Mouse (Mus musculus): ENCODE data around the gene Ak2. TPM values are rescaled to one million over a fixed set of nuclear protein-coding genes. Genes with fewer than 3 reads are reported as not detected.

The Ak2 gene
- total and polyA plus RNA-seq, 3 experiments, result 330 to 366 TPM; not detected in 1

DNA sequence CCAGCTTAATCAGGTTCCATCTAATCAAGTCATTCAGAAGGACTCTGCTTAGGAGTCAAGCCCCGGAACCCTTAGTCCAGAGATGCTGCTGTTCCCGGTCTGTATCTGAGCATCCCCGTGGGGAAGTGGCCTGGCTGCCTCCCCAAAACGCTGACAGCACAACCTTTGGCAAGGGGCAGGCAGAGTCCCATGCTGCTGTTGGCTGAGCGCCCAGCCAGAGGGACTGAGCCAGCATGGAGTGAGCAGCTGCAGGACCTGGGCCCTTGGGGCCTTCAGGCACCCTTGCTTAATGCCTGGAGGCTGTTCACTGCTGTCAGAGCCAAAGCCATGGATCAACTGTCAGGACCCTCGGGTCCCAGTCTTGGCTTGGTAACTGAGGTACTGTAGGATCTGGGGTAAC lies 28.7 kb downstream of the Ak2 start:
- Histone ChIP-seq H3K36me3 (ENCODE audit: control insufficient read depth in 1 of 2, insufficient read depth in 2 of 2, low read length in 2 of 2) (peaks cover 0 to 8% of the 10 kb centered on the region in 2 experiments; a peak in 2 of 4 replicates), H3K27ac (ENCODE audit: control insufficient read depth, low read depth, low read length) (no peak overlapping the region), H3K27me3 (ENCODE audit: control insufficient read depth in 1 of 2, insufficient read depth in 2 of 2, low read length in 2 of 2) (no peaks in the 10 kb centered on the region), H3K9ac (ENCODE audit: control insufficient read depth, low read depth, low read length, poor library complexity, severe bottlenecking) (no peak overlapping the region), H3K79me2 (ENCODE audit: control insufficient read depth, insufficient read depth, low read length, poor library complexity) (no peaks in the 10 kb centered on the region), H3K9me3 (replicated peaks; ENCODE audit: insufficient read depth, low read length) (no peaks in the 10 kb centered on the region), H3K4me1 (ENCODE audit: control insufficient read depth in 1 of 2, insufficient read depth in 2 of 2, low read length in 2 of 2) (peaks cover 4 to 13% of the 10 kb centered on the region in 2 experiments; a peak in 3 of 4 replicates), H3K4me3 (ENCODE audit: control insufficient read depth in 1 of 2, insufficient read depth in 1 of 2, low read depth in 2 of 2, low read length in 2 of 2) (no peak overlapping the region)
- TF ChIP-seq ZKSCAN1 (IDR thresholded peaks at IDR 0.05; ENCODE audit: low read depth, low read length) (no peak), SIN3A (IDR thresholded peaks at IDR 0.05; ENCODE audit: low read length) (no peak), ZNF384 (IDR thresholded peaks at IDR 0.05; ENCODE audit: low read depth, low read length) (no peak), USF1 (IDR thresholded peaks at IDR 0.05; ENCODE audit: low read depth, low read length) (no peak), POLR2AphosphoS5 (IDR thresholded peaks at IDR 0.05; ENCODE audit: borderline replicate concordance, low read depth, low read length) (no peak), GABPA (IDR thresholded peaks at IDR 0.05; ENCODE audit: low read depth, low read length) (no peak), ZMIZ1 (IDR thresholded peaks at IDR 0.05; ENCODE audit: low read depth, low read length) (no peak), NELFE (IDR thresholded peaks at IDR 0.05; ENCODE audit: low read depth, low read length) (no peak), BHLHE40 (IDR thresholded peaks at IDR 0.05; ENCODE audit: borderline replicate concordance, low read depth, low read length) (no peak), POLR2AphosphoS2 (IDR thresholded peaks at IDR 0.05; ENCODE audit: low read length) (no peak), RAD21 (IDR thresholded peaks at IDR 0.05; ENCODE audit: low read depth, low read length) (no peak), CHD1 (IDR thresholded peaks at IDR 0.05; ENCODE audit: low read depth, low read length) (no peak), MAFK (IDR thresholded peaks at IDR 0.05; ENCODE audit: borderline replicate concordance, low read depth, low read length) (no peak), RCOR1 (IDR thresholded peaks at IDR 0.05; ENCODE audit: low read depth, low read length) (no peak), MAX (IDR thresholded peaks at IDR 0.05; ENCODE audit: low read length) (no peak), KAT2A (conservative IDR thresholded peaks at IDR 0.05; ENCODE audit: low read depth, low read length) (no peak), ZC3H11A (IDR thresholded peaks at IDR 0.05; ENCODE audit: low read depth, low read length) (no peak)
- peak; percentile 35 for DNase-seq (ENCODE audit: low read depth, low spot score)

DNA sequence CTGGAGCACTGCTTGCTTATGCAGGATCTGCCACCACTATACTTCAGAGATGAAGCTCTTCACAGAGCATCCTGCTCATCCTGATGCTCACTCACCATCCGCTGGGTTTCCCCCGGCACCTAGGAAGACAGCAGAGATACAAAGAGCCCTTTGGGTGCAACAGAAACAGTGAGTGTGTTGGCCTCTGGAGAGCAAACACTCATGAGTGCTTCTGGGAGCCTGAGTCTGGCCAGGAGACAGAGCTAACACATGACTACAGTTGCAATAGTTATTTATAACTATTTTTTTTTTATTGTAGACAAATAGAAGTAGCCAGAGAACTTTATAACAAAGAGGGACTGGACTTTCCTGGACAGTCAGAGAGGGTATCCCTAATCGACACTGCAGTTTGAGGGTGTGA lies 29.7 kb downstream of the Ak2 start:
- H3K9ac ChIP-seq (ENCODE audit: control insufficient read depth, low read depth, low read length, poor library complexity, severe bottlenecking), result no peak overlapping the region
- no peaks in the 10 kb centered on the region for H3K9me3 ChIP-seq (replicated peaks; ENCODE audit: insufficient read depth, low read length)
- H3K27me3 ChIP-seq (ENCODE audit: control insufficient read depth in 1 of 2, insufficient read depth in 2 of 2, low read length in 2 of 2), result no peaks in the 10 kb centered on the region
- no peak overlapping the region for H3K27ac ChIP-seq (ENCODE audit: control insufficient read depth, low read depth, low read length)
- no peak for TF ChIP-seq MYB (IDR thresholded peaks at IDR 0.05; ENCODE audit: low read depth, low read length)
- no peak for TF ChIP-seq ELF1 (IDR thresholded peaks at IDR 0.05; ENCODE audit: low read depth, low read length)
- TF ChIP-seq ZMIZ1 (IDR thresholded peaks at IDR 0.05; ENCODE audit: low read depth, low read length), result no peak
- TF ChIP-seq KAT2A (conservative IDR thresholded peaks at IDR 0.05; ENCODE audit: low read depth, low read length), result no peak
- no peak for TF ChIP-seq USF1 (IDR thresholded peaks at IDR 0.05; ENCODE audit: low read depth, low read length)
- no peak for TF ChIP-seq NRF1 (IDR thresholded peaks at IDR 0.05; ENCODE audit: insufficient read depth, low read depth, low read length, poor library complexity, severe bottlenecking)
- TF ChIP-seq MAX (IDR thresholded peaks at IDR 0.05; ENCODE audit: low read length), result no peak
- no peak for TF ChIP-seq BHLHE40 (IDR thresholded peaks at IDR 0.05; ENCODE audit: borderline replicate concordance, low read depth, low read length)
- no peak for TF ChIP-seq HCFC1 (IDR thresholded peaks at IDR 0.05; ENCODE audit: low read depth, low read length)
- no peak for TF ChIP-seq TBP (IDR thresholded peaks at IDR 0.05; ENCODE audit: low read depth, low read length)
- TF ChIP-seq SMC3 (IDR thresholded peaks at IDR 0.05; ENCODE audit: low read depth, low read length), result no peak
- no peak for TF ChIP-seq EP300 (IDR thresholded peaks at IDR 0.05; ENCODE audit: low read depth in 1 of 2, low read length in 2 of 2)
- no peak for TF ChIP-seq ZKSCAN1 (IDR thresholded peaks at IDR 0.05; ENCODE audit: low read depth, low read length)
- H3K4me3 ChIP-seq (ENCODE audit: control insufficient read depth in 1 of 2, insufficient read depth in 1 of 2, low read depth in 2 of 2, low read length in 2 of 2), result no peak overlapping the region
- DNase-seq (ENCODE audit: low read depth, low spot score), result no peak
- no peaks in the 10 kb centered on the region for H3K79me2 ChIP-seq (ENCODE audit: control insufficient read depth, insufficient read depth, low read length, poor library complexity)
- H3K4me1 ChIP-seq (ENCODE audit: control insufficient read depth in 1 of 2, insufficient read depth in 2 of 2, low read length in 2 of 2), result peaks cover 4 to 13% of the 10 kb centered on the region in 2 experiments; a peak in 3 of 4 replicates
- peaks cover 0 to 8% of the 10 kb centered on the region in 2 experiments; a peak in 2 of 4 replicates for H3K36me3 ChIP-seq (ENCODE audit: control insufficient read depth in 1 of 2, insufficient read depth in 2 of 2, low read length in 2 of 2)

All from MEL (cell line).